Mouse (Mus musculus) induced T-regulatory cell, adult 2 months (primary cell): ENCODE measurements at regions not wholly inside any gene's neighbourhood (a gene's known extent, or its start where the extent isn't known, plus 50 kb on each side); places are given as distances from the start of the nearest gene placed in this dataset.
"Not testable (repeated sequence)": the region's sequence is repeated elsewhere in the genome, so short reads cannot be mapped to it uniquely, and the experiment has no call there.

ENCODE experiments used
- DNase-seq: peaks from one replicate; pipeline ENCODE4 v3.0.0-alpha.2; 2012; ENCODE audit warnings: low read depth

- no peak for DNase-seq
These were observed 796.0 kb downstream of the Cypt12 start for GRCm38 (mm10) chr3:18744216-18744615.

- DNase-seq = no peak
These were observed 798.0 kb downstream of the Cypt12 start for GRCm38 (mm10) chr3:18746206-18746605.

GRCm38 (mm10) chr3:18746898-18747297 lies 798.7 kb downstream of the Cypt12 start:
- DNase-seq = no peak

- DNase-seq = no peak
These were observed 803.5 kb downstream of the Cypt12 start for GRCm38 (mm10) chr3:18751660-18752259.

GRCm38 (mm10) chr3:18764301-18765078 lies 816.3 kb downstream of the Cypt12 start:
- no peak for DNase-seq

GRCm38 (mm10) chr3:18778481-18778880 lies 830.3 kb downstream of the Cypt12 start:
- DNase-seq = no peak

- DNase-seq = no peak
These were observed 839.4 kb downstream of the Cypt12 start for GRCm38 (mm10) chr3:18787531-18788176.

- no peak for DNase-seq
These were observed 825.7 kb downstream of the 1700064H15Rik start for GRCm38 (mm10) chr3:18802794-18803193.

GRCm38 (mm10) chr3:18828788-18829320 lies 799.6 kb downstream of the 1700064H15Rik start:
- DNase-seq = not testable (repeated sequence)

- no peak for DNase-seq
These were observed 760.2 kb downstream of the 1700064H15Rik start for GRCm38 (mm10) chr3:18868117-18868739.

- DNase-seq = no peak
These were observed 759.7 kb downstream of the 1700064H15Rik start for GRCm38 (mm10) chr3:18868758-18869157.

- no peak for DNase-seq
These were observed 751.4 kb downstream of the 1700064H15Rik start for GRCm38 (mm10) chr3:18877060-18877459.

GRCm38 (mm10) chr3:18877572-18877971 lies 750.9 kb downstream of the 1700064H15Rik start:
- no peak for DNase-seq

GRCm38 (mm10) chr3:18881186-18881585 lies 747.3 kb downstream of the 1700064H15Rik start:
- no peak for DNase-seq

- DNase-seq = no peak
These were observed 735.7 kb downstream of the 1700064H15Rik start for GRCm38 (mm10) chr3:18892813-18893212.

- no peak for DNase-seq
These were observed 722.7 kb downstream of the 1700064H15Rik start for GRCm38 (mm10) chr3:18905769-18906168.

GRCm38 (mm10) chr3:18906210-18906609 lies 722.3 kb downstream of the 1700064H15Rik start:
- no peak for DNase-seq

GRCm38 (mm10) chr3:18908737-18909136 lies 719.7 kb downstream of the 1700064H15Rik start:
- DNase-seq = no peak

GRCm38 (mm10) chr3:18928401-18929104 lies 699.9 kb downstream of the 1700064H15Rik start:
- DNase-seq = no peak

GRCm38 (mm10) chr3:18929105-18929492 lies 699.4 kb downstream of the 1700064H15Rik start:
- DNase-seq = no peak

- DNase-seq = no peak
These were observed 695.3 kb downstream of the 1700064H15Rik start for GRCm38 (mm10) chr3:18932983-18933726.
